Mouse (Mus musculus) macrophage (primary cell): ENCODE results near the gene Plekhb1. TPM values are rescaled to one million over a fixed set of nuclear protein-coding genes. Genes with fewer than 3 reads are reported as not detected.
A peak's percentile ranks its signal among the peaks of the same experiment; 100 is the strongest.

Source experiments
- H3K27ac ChIP-seq: fragments of 350-480 bp; formaldehyde crosslinking; 2 replicates; pipeline ENCODE4 v1.9.0; 2021
- H3K36me3 ChIP-seq: fragments of 350-480 bp; formaldehyde crosslinking; 2 replicates; pipeline ENCODE4 v1.9.0; 2021; ENCODE audit errors: inconsistent target
- H3K4me3 ChIP-seq: fragments of 350-480 bp; formaldehyde crosslinking; 2 replicates; pipeline ENCODE4 v1.9.0; 2021; ENCODE audit errors: inconsistent target
- H3K79me2 ChIP-seq: fragments of 350-480 bp; formaldehyde crosslinking; 2 replicates; pipeline ENCODE4 v1.9.0; 2021; ENCODE audit errors: inconsistent target
- WGBS: methylation state at CpG from one replicate; pipeline ENCODE4 v1.1.7; 2026; ENCODE audit warnings: inconsistent platforms; ENCODE audit not compliant: missing documents; 5-methylcytosine and 5-hydroxymethylcytosine counted together
- polyA plus RNA-seq: library from polyadenylated mRNA; stranded (reverse); fragments of 250-400 nt; gene quantifications from 3 replicates; pipeline ENCODE4 v1.2.4, GENCODE M21; 2018; ENCODE audit warnings: inconsistent platforms

Plekhb1 gene
- polyA plus RNA-seq, 1 experiment from 2014 or later, result not detected

DNA sequence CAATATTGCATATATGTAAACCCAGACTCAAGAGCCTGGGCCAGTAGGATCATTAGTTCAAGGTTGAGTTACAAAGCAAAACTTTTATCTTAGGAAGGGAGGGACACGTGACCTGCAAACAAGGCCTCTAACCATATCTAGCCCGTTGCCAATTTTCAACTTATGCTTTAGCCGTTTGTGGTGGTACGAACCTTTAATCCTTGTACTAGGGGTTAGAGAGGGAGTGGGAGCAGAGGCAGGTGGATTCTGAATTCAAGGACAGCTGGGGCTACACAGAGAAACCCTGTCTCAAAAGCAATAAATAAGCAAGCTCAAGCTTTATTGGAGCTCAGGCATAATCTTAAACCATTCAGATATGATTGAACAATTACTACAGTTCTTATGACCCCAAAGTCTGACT, 19.8 kb downstream of the Plekhb1 start:
- H3K79me2 ChIP-seq, result no peaks in the 10 kb centered on the region
- H3K36me3 ChIP-seq, result no peaks in the 10 kb centered on the region; the same call in 1 of the 2 replicates
- WGBS, result 100% methylated on average over 4 of the region's 4 CpGs
- H3K4me3 ChIP-seq, result no peak overlapping the region
- no peak overlapping the region for H3K27ac ChIP-seq

DNA sequence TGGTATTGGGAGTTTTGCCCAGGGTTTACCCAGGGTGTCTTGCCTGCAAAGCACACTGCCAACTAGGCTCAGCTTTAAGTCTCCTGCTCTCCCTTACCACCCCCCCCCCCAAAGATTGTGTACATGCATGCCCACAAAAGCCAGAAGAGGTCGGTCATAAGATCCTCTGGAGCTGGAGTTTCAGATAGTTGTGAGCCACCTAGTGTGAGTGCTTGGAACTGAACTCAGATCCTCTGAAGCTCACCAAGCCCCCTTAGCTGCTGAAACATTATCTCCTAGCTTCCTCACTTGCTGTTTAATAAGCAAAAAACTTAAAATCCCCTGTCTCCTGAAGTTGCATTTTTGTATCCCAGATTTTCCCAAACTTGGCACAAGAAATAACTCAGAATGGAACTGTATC, 24.6 kb downstream of the Plekhb1 start:
- Histone ChIP-seq H3K79me2 (no peaks in the 10 kb centered on the region), H3K36me3 (peaks cover 22% of the 10 kb centered on the region), H3K27ac (no peak overlapping the region), H3K4me3 (no peak overlapping the region)
- 27% methylated on average over 1 of the region's 1 CpGs for WGBS

DNA sequence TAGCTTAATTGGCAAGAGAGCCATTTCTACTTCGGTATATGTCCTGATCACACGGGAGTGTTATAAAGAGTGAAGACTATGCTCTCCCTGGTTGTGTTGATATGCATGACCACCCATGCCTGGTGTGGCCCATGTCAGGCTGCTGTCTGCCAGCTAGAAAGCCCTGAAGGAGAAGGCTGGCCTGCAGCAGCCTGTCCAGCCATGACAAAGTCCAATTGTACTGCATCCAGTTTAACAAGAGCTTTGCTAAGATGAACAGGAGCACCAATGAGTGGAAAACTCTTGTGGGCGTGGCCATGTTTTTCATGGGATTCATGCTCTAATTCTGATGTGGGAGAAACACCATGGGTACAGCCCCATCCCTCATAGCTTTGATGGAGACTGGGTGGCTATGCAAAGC, 37.7 kb downstream of the Plekhb1 start:
- WGBS, result 91% methylated on average over 3 of the region's 3 CpGs
- Histone ChIP-seq H3K27ac (no peak overlapping the region), H3K79me2 (peaks cover 78% of the 10 kb centered on the region), H3K4me3 (no peak overlapping the region), H3K36me3 (0 out of 2 replicates have a peak, but pooled peaks cover 8% of the 10 kb centered on the region)

DNA sequence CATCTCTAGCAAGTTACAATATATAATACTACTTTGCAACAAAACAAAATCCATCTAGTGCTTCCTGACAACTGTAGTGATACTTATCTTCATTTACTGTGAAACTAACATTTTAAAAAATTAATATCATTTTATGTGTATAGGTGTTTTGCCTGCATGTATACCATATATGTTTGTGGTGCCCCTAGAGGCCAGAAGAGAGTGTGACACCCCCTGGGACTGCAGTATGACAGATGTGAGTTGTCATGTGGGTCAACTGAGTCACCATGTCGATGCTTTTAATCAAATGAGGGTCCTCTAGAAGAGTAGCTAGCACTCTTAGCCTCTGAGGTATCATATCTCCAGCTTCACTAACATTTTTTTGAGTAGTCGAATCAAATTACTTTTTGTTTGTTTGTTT, 39.9 kb downstream of the Plekhb1 start:
- Histone ChIP-seq H3K79me2 (peaks cover 100% of the 10 kb centered on the region), H3K4me3 (no peak overlapping the region), H3K27ac (no peak overlapping the region), H3K36me3 (no peaks in the 10 kb centered on the region)
- 64% methylated on average over 2 of the region's 2 CpGs for WGBS

DNA sequence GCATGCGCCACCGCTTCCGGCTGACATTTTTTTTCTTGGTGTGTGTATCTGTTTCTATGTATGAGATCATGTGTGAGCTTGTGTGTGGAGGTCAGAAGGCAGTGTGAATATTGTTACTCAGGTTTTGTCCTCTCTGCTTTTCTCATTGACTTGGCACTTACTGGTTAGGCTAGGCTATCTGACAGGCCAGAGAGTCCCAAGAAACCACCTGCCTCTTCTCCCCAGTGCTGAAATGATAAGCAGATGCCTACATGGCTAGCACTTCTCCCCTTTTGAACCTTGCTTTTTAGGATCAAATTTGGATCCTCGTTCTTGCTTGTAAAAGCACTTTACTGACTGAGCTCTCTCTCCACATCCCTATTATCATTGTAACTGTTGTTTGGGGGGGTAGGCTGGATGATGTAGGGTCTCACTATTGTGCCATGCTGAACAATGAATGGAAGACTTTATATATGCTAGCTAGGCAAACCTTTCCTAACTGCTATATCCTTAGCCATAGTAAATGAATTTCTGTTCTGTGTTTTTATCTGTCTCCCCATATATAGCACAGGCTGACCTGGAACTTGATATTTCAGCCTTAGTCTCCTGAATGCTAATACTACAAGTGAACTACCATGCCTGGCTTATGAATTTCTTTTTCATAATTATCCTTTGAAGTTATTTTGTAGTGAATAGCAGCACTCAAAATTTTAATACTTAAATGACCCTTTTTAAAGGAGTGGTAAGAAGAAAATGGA, 45.9 kb downstream of the Plekhb1 start:
- no peak overlapping the region for H3K4me3 ChIP-seq
- 93% methylated on average over 3 of the region's 4 CpGs for WGBS
- H3K36me3 ChIP-seq, result no peaks in the 10 kb centered on the region
- no peak overlapping the region for H3K27ac ChIP-seq
- H3K79me2 ChIP-seq, result peaks cover 100% of the 10 kb centered on the region

DNA sequence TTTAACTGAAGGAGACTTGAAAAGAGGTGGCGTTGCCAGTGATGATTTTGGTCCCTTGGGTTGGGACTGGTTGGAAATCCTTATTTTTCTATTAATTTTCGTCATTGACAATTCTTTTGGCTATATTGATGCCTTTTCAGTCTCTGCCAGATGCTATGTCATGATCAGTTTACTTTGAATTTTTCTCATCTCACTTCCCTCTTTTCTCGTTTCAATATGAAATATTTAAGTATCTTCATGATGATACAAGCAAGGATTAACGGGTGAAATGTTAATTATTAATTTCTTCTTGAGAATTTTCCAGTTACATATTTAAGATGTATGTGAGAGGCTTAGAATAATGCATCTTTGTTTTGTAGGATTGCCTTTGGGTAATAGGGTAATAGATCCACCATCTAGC, 53.3 kb downstream of the Plekhb1 start:
- H3K4me3 ChIP-seq, result peak overlapping the region; percentile 76
- H3K27ac ChIP-seq, result peak overlapping the region; percentile 36
- H3K36me3 ChIP-seq, result no peaks in the 10 kb centered on the region
- 6% methylated on average over 4 of the region's 4 CpGs for WGBS
- H3K79me2 ChIP-seq, result peaks cover 60% of the 10 kb centered on the region

DNA sequence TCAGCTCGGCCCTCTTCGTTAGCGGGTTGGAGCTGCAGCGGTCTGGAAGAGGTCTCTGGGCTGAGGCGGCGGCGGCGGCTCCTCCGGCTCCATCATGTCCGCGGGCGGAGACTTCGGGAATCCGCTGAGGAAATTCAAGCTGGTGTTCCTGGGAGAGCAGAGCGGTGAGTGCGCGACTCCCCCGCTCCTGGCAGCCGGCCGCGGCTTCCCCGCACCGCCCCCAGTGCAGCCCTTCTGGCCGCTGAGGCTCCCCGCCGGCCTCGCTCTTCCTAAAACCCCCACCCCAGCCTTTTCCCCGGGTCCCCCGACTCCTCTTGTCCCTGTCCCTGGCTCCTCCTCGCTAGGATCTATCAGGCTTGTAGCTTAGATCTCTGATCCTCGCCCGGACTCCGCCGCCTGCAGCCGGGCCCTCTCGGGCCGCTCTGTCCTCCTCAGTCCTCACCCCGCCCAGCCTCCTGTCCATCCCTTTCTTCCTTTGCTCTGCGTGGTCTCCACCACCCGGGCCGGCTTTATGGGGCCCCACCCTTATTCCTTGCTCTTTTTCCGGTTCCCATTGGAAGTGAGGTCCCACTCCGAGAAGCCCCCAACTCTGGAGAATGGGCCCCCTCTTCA, 54.0 kb downstream of the Plekhb1 start, which contains the start of gene Mrpl48:
Gene Mrpl48 (minus strand): TSS at position 172 of the 612 bp plus-strand sequence.
- Histone ChIP-seq H3K79me2 (peaks cover 53% of the 10 kb centered on the region), H3K4me3 (peak within 1 kb of the TSS; percentile 76), H3K36me3 (no peaks in the 10 kb centered on the region), H3K27ac (peak within 1 kb of the TSS; percentile 36)
- WGBS, result under 1% methylated on average over 42 of the region's 43 CpGs

DNA sequence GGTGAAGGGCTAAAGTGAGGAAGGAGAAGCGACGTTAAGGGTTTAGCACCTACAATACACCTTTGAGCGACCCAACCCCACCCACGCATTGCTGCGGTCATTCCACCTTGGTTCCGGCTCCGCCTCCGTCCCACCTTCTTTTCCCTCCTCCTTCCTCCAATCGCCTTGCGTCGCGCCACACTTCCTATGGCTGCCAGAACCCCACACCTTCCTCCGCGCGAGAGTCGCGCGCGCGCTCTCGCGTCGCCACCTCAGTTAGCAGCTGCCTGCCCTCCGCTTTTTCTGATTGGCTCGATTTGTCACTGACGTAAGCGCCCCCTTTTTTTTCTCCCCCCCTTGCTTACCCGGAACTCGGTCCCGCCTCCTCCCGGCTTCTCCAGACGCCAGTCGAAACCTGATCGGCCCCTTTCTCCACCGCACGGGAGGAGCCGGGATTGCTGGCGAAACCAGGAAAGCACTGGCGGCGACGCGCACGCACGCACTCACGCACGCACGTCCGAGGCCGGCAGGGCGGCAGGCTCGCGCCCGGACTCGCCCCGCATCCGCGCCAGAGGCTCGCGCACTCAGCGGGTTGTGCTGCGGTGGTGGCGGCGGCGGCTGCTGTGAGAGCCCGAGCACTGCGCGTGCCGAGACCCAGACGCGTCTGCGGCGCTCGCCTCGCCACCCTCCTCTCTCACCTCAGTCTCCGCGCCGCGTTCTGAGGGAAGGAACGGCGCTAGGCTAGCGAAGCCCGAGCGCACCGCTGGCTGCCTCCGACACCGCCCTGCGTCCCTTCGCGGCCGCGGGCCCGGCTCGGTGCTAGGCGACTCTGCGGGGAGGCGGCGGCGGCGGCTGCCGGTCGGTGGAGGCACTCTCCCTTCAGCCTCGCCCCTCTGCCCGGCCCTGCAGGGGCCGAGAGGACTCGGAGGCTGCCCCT, 54.7 kb downstream of the Plekhb1 start, which contains the start of gene Rab6a:
Gene Rab6a (plus strand): TSS at position 197 of the 916 bp plus-strand sequence.
- peaks cover 45% of the 10 kb centered on the region for H3K79me2 ChIP-seq
- 1% methylated on average over 95 of the region's 105 CpGs for WGBS
- no peaks in the 10 kb centered on the region for H3K36me3 ChIP-seq
- H3K27ac ChIP-seq, result peak within 1 kb of the TSS; percentile 36
- peak within 1 kb of the TSS; percentile 76 for H3K4me3 ChIP-seq

DNA sequence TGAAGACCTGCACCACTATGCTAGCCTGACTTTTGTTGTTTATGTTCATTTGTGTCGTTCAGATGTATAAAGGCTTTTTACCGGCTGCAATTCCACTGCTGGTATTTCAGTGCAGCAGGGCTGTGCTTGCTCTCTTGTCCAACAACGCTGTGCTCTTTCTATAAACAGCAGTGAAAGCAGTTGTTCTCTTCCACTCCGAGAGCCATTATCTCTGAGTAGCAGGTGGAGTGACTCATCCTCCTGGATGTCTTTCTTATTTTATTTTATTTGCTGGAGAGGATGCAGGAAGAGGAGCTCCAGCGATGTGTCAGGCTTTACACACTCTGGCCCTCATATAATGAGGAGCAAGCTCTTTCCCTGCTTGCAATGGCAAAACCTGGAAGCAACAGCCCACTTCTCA, 62.0 kb downstream of the Plekhb1 start:
- WGBS, result 86% methylated on average over 5 of the region's 5 CpGs

DNA sequence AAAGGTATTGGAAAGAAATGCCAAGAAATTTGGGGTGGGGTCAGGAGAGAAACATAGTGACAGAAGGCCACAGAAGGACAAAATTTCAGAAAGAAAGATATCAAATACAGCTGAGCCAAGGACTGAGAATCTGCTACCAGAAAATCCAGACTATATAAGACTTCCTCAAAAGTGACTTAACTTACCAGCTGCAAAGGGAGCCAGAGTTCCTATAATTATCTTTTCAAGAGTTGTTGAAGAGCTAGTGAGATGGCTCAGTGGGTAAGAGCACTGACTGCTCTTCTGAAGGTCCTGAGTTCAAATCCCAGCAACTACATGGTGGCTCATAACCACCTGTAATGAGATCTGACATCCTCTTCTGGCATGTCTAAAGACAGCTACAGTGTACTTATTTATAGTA, 68.9 kb downstream of the Plekhb1 start:
- no peaks in the 10 kb centered on the region for H3K79me2 ChIP-seq
- no peak overlapping the region for H3K4me3 ChIP-seq
- no peak overlapping the region for H3K27ac ChIP-seq
- H3K36me3 ChIP-seq, result no peaks in the 10 kb centered on the region

More for the DNA sequence above, 62.0 kb downstream of the Plekhb1 start:
- Histone ChIP-seq H3K27ac (no peak overlapping the region), H3K79me2 (no peaks in the 10 kb centered on the region), H3K36me3 (no peaks in the 10 kb centered on the region), H3K4me3 (no peak overlapping the region)

Other genes with a start within 250 kb of the Plekhb1 start
- not detected in 3 replicates for gene Ucp3, start 189.4 kb downstream of the Plekhb1 start, polyA plus RNA-seq
- gene Ucp2, start 169.1 kb downstream of the Plekhb1 start, polyA plus RNA-seq, result 934 to 1,261 TPM (median 1,117 TPM) in 3 replicates
- 0.88 to 2.8 TPM (median 2.0 TPM) in 3 replicates for gene Dnajb13, start 147.5 kb downstream of the Plekhb1 start, polyA plus RNA-seq
- gene Coa4, start 125.3 kb downstream of the Plekhb1 start, polyA plus RNA-seq, result 33.7 to 48.0 TPM (median 34.1 TPM) in 3 replicates
- 52.8 to 103 TPM (median 73.4 TPM) in 3 replicates for gene Rab6a, start 55.0 kb downstream of the Plekhb1 start, polyA plus RNA-seq
- gene Mrpl48, start 54.1 kb downstream of the Plekhb1 start, polyA plus RNA-seq, result 35.4 to 91.9 TPM (median 36.6 TPM) in 3 replicates
- gene Fam168a, start 44.2 kb upstream of the Plekhb1 start, polyA plus RNA-seq, result 13.3 to 27.2 TPM (median 17.3 TPM) in 3 replicates
- gene Relt, start 201.0 kb upstream of the Plekhb1 start, polyA plus RNA-seq, result 2.4 to 9.2 TPM (median 3.7 TPM) in 3 replicates